Comparison of ENCODE assay signal across 15 mouse cellular contexts in genomic region chr2:81582111-81582510, GRCm38 (mm10).
"Had no signal": no experiment of that assay in that cellular context is flagged by ENCODE, and none has a peak within 500 bp of the region (broad histone marks: within the 10 kb centered on the region; RNA-seq: fewer than 3 reads in every experiment).

No protein-coding gene starts in this region.

- H3K9ac ChIP-seq: kidney, embryonic 15.5 days; limb, embryonic 15.5 days; liver, embryonic 12.5 days; lung, embryonic 14.5 days; neural tube, embryonic 12.5 days; stomach, embryonic 15.5 days had no signal

- H3K4me2 ChIP-seq: kidney, embryonic 15.5 days; limb, embryonic 15.5 days; liver, embryonic 12.5 days; lung, embryonic 14.5 days; neural tube, embryonic 12.5 days; stomach, embryonic 15.5 days had no signal

- H3K27ac ChIP-seq: kidney, embryonic 15.5 days; left cerebral cortex, adult 2 months; limb, embryonic 15.5 days; liver, embryonic 12.5 days; midbrain, embryonic 10.5 days; neural tube, embryonic 12.5 days; stomach, embryonic 15.5 days had no signal

- H3K9me3 ChIP-seq: kidney, embryonic 15.5 days; limb, embryonic 15.5 days; liver, embryonic 12.5 days; midbrain, embryonic 10.5 days; neural tube, embryonic 12.5 days; stomach, embryonic 15.5 days had no signal

- ATAC-seq: liver, embryonic 12.5 days had no signal

- H3K4me3 ChIP-seq: kidney, embryonic 15.5 days; left cerebral cortex, adult 2 months; limb, embryonic 15.5 days; liver, embryonic 12.5 days; midbrain, embryonic 10.5 days; myocyte; neural tube, embryonic 12.5 days; stomach, embryonic 15.5 days had no signal

- H3K27me3 ChIP-seq: kidney, embryonic 15.5 days; limb, embryonic 15.5 days; liver, embryonic 12.5 days; neural tube, embryonic 12.5 days; stomach, embryonic 15.5 days had no signal

- H3K4me1 ChIP-seq: kidney, embryonic 15.5 days; limb, embryonic 15.5 days; liver, embryonic 12.5 days; midbrain, embryonic 10.5 days; neural tube, embryonic 12.5 days; stomach, embryonic 15.5 days had no signal

- H3K36me3 ChIP-seq: kidney, embryonic 15.5 days; limb, embryonic 15.5 days; liver, embryonic 12.5 days; midbrain, embryonic 10.5 days; neural tube, embryonic 12.5 days; stomach, embryonic 15.5 days had no signal

- DNase-seq: kidney, postnatal 25 days; lung, embryonic 14.5 days; lung, postnatal 10 days; lung, postnatal 4 days; right cerebral cortex, postnatal 14 days; thymus, adult 2 months; thymus, postnatal 25 days had no signal
